Mouse (Mus musculus): ENCODE data around the gene Stxbp6.
A peak's percentile ranks its signal among the peaks of the same experiment; 100 is the strongest.

The Stxbp6 gene

DNA sequence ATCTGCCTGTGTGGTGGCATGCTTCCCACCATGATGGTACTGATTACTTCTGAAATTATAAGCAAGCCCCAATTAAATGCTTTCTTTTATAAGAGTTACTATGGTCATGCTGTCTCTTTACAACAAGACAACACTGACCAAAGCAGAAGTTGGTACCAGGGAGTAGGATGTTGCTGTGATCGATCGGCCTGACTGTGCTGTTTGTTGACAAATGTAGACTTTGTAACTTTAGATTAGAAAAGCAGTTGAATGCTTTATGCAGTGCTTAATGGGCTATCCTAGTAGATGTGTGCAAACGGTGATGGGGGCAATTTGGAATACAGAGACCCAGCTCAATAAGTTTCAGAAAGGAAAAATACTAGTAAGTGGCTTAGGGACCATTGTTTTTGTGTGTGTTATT lies 77.6 kb downstream of the Stxbp6 start:
- DNase-seq (ENCODE audit: extremely low spot score) = no peak

GRCm38 (mm10) chr12:44996274-44996673 lies 78.2 kb downstream of the Stxbp6 start:
- DNase-seq (ENCODE audit: extremely low spot score) = no peak

DNA sequence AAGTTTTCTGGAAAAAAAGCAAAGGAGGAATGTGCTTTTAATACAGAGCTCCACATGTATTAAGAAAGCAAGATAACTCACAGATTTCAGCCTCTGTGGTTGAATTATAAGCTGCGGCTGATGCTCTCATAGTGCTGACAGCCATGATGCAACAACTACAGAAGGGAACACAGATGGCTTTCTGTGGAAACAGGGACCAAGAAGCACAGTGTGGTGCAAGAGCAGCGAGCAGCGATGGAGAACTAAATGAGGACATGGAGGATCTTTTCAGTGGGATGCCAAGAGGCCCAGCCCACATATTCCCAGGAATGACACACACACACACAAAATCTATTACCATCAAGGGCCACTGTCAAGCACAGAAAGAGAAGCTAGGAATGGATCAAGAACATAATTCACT lies 81.1 kb downstream of the Stxbp6 start:
- no peak for DNase-seq (ENCODE audit: extremely low spot score)

DNA sequence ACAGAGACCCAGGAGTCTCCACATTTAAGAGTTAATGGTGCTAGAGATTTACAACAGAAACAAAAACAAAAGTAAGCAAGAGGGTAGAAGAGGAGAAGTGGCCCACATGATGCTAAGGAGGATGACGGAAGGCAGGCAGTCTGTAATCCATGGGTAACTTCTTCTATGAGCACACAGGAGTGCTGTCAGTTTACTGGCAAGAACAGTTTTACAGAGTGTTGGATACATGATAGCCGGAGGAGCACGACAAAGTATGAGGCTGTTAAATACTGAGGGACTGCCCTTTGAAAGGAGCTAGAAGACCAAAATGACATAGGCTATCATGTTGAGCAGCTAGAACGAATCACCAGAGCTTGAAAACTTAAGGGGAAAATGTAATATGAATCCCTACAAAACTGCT lies 81.7 kb downstream of the Stxbp6 start:
- no peak for DNase-seq (ENCODE audit: extremely low spot score)

DNA sequence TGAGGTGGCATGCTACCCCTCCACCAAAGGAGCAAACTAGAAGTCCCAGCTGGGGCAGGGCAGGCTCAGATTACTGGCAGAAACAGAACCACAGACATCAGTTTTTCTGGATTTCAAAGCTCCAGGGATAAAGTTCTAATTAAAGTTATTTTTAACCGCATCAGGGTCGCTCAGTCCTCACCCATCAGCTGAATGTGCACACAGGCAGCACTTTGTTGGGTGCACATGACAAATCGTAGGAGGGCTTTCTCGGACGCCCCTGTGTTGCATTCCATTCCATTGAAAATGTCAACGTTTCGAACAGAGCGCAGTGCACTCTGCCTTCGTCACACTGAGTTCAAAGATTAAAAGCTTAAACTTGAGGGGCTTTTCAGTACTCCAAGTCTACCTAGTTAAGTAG lies 84.1 kb downstream of the Stxbp6 start:
- DNase-seq (ENCODE audit: extremely low spot score) = no peak

DNA sequence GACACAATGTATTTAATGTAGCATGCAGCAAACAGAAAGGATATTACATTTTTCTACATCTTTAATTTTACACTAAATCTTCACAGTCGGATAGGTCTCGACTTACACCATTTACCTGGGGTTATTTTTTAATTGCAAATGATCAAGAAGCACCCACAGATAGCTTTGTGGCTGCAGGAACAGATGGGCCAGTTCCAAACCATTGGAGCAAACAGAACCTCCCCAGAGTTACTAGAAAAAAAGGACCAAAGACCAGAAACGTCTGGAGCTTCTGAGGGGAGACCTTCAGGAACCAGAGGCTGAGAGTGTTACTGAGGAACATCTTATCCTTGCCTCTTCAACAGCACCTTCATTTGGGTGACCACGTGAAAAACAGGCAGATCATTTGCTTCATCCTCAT lies 85.5 kb downstream of the Stxbp6 start:
- DNase-seq (ENCODE audit: extremely low spot score) = no peak

GRCm38 (mm10) chr12:44987762-44988161 lies 86.7 kb downstream of the Stxbp6 start:
- DNase-seq (ENCODE audit: extremely low spot score) = no peak

DNA sequence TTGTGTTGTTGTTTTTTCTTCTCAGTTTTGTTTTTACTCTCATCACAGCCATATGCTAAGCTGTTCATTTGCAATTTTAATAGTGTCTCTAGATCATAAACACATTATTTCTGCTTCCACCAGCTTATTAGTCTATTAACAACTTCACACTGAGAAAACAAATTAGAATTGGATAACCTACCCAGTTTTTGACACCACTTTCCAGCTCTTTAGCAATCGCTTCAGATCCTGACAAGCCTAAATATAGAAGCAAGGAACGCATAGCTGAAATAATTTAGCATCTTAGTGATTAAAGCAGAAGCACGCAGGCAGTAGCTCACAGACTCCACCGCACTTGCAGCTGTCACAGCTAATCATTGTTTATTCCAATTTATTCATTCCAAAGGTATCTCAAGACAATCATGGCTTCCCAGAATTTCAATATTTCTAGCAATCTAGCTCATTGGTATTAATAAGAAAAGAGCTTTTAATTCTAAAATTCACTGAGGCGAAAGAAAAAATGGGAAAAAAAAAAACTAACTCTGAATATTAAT lies 95.1 kb downstream of the Stxbp6 start:
- no peak for DNase-seq (ENCODE audit: extremely low spot score)

- no peak for DNase-seq (ENCODE audit: extremely low spot score)
These were observed 99.2 kb downstream of the Stxbp6 start for GRCm38 (mm10) chr12:44975266-44975665.

DNA sequence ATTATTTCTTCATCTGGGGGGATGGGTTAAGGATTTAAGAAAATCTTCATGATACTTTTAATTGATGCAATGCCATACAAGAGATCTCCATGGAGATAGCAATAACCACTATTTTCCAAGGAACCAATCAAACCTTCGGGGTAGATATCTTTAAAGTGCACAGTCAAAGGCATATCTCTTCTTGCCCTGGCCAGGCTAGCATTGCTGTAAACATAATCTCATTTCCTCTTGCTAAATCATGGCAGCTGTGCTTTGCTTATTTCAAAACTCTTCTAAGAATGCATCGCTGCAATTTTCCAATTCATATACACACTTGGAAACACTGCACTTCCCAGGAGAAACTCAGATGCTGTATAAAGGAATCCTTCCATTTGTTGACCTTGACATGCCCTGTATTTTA lies 103.0 kb downstream of the Stxbp6 start:
- DNase-seq (ENCODE audit: extremely low spot score) = no peak

- no peak for DNase-seq (ENCODE audit: extremely low spot score)
These were observed 107.1 kb downstream of the Stxbp6 start for GRCm38 (mm10) chr12:44967448-44967847.

GRCm38 (mm10) chr12:44957474-44957873 lies 117.0 kb downstream of the Stxbp6 start:
- DNase-seq (ENCODE audit: extremely low spot score) = no peak

- DNase-seq (ENCODE audit: extremely low spot score) = no peak
These were observed 121.4 kb downstream of the Stxbp6 start for GRCm38 (mm10) chr12:44953121-44953520.

DNA sequence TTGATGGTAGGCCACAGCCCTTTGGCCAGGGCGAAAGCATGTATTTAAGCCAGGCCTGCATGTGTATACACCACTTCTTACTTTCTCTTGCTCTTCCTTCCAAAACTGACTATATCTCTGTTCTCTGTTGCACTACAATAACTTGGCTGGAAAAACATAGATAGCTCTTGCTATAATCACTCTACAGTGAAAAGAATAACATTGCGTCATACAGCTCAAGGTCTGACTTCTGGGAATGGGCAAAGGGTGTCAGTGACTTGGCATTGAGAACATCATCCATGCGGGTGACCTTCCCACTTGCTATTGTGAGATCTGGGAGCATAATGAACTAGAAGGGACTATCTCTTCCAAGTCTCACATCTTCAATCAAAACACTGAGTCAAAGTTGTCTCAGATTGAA lies 122.4 kb downstream of the Stxbp6 start:
- DNase-seq (ENCODE audit: extremely low spot score) = no peak

DNA sequence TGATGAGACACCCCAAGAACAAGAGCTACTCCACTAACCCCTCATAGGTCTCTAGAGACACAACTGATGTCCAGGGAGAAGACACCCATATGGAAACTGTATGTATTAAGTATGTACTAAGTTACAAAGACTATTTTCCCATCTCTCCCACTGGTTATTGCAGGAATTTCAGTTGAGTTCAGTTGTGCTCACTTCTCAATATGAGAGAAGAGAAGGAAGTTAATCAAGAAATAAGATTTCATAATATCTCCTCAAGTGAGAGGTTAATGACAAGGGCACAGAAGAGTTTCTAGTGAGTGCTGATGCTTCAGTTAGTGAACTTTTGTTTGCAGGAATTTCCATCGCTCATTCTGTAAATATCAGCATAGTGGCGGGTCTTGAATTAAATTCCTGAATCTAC lies 124.0 kb downstream of the Stxbp6 start:
- DNase-seq (ENCODE audit: extremely low spot score) = no peak

GRCm38 (mm10) chr12:44947823-44948222 lies 126.7 kb downstream of the Stxbp6 start:
- DNase-seq (ENCODE audit: extremely low spot score) = no peak

GRCm38 (mm10) chr12:44940325-44940724 lies 134.2 kb downstream of the Stxbp6 start:
- no peak for DNase-seq (ENCODE audit: extremely low spot score)

GRCm38 (mm10) chr12:44939106-44939505 lies 135.4 kb downstream of the Stxbp6 start:
- DNase-seq (ENCODE audit: extremely low spot score) = no peak

DNA sequence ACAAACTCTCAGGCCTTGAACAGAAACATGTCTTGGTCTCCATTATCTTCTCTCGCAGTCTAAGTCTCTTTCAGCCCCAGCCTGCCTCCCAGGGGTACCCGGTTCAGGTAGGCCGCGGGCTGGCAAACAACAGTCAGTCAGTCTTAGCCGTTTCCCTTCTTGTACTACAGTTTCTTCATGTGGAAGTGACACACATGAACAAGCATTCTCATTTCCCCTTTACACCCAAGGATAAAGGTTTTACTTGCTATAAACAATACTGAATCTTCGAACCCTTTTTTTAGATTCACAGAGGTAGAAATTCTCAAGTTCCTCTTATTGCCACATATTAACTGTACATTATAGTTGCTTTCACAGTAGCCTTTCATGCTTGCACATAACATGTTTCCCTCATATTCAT lies 141.6 kb downstream of the Stxbp6 start:
- DNase-seq (ENCODE audit: extremely low spot score) = no peak

DNA sequence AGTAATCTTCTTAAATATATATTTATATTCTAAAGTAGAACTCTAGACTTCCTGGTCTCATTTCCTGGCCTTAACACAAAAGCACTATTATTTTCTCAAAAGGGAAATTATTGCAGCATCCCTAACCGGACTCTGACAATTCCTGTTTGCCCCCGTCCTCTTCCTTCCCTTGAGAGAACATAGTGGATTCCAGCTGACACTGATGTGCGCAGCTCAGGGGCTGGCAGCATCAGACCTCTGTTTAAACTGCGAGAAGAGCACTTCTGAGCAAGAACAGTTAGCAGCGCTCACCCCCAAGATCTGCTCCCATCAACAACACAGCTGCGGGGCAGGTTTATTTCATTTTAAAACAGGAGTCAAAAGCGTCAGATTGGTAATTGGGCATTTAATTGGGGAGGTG lies 142.8 kb downstream of the Stxbp6 start:
- DNase-seq (ENCODE audit: extremely low spot score) = no peak

GRCm38 (mm10) chr12:44928456-44928855 lies 146.1 kb downstream of the Stxbp6 start:
- DNase-seq (ENCODE audit: extremely low spot score) = peak; percentile 72

DNA sequence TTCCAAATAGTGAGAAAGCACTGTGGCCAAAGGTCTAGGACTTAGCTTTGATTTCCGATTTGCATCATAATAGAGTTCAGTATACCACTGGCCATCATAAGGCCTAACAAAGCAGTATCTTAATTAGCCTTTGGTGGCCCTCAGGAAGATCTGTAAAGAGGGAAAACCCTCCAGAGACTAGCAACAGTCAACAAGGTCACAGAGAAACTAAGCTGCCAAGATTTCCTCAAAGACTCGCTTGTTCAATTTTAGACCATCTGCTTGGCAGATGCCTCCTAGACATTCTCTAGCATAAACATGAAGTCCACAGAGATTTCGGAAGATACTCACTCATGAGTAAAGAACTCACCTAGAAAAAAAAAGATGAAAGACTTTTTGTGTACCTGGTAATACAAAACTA lies 148.6 kb downstream of the Stxbp6 start:
- DNase-seq (ENCODE audit: extremely low spot score) = no peak

- DNase-seq (ENCODE audit: extremely low spot score) = no peak
These were observed 151.2 kb downstream of the Stxbp6 start for GRCm38 (mm10) chr12:44923273-44923672.

- DNase-seq (ENCODE audit: extremely low spot score) = no peak
These were observed 152.3 kb downstream of the Stxbp6 start for GRCm38 (mm10) chr12:44922241-44922640.

DNA sequence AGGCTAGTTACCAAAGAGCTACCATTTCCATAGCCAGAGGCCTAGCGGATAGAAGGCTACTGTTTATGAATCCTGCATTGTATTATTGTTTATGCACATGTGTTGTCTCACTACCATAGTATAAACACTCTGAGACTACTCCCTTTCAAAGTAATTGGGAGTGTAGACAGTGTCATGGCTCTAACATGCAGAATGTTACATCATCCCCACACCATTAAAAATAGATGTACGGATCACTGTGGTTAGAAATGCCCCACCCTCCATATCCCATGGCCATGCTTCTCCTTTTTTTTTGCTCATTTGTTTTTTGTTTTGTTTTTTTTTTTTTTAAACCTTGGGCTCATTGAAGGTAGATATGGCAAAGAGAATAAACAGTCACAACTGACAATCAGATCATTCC lies 154.9 kb downstream of the Stxbp6 start:
- DNase-seq (ENCODE audit: extremely low spot score) = no peak

Measured in embryo, embryonic 9.5 days (tissue).